Mouse (Mus musculus): ENCODE results near the gene Lrrc36.

DNA sequence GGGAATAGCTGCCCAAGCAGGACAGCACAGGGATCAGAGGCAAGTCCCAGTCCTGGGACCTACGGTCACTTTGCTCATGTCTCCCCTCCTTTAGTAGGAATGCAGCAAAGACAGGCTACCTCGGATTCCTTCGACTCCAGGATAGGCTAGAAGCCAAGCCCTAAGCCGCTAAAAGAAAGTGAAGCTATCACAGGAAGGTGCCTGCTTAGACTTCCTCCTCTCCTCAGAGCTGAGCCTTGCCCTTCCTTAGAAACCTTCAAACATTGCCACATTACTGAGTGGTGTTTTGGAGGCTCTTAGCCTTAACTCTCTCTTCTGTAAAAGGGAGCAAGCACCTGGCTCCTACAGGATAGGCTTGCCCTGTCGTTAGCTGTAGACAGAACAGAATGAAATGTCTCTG, 61.3 kb downstream of the Lrrc36 start:
- TF ChIP-seq CHD2 (IDR thresholded peaks at IDR 0.05; ENCODE audit: low read length) = no peak
- no peak for TF ChIP-seq EP300 (IDR thresholded peaks at IDR 0.05; ENCODE audit: low read length)
- TF ChIP-seq PAX5 (IDR thresholded peaks at IDR 0.05; ENCODE audit: low read length) = no peak
